Mouse (Mus musculus) liver, embryonic 16.5 days (tissue): Measurements from ENCODE around the gene Mamdc4. TPM values are rescaled to one million over a fixed set of nuclear protein-coding genes. Genes with fewer than 3 reads are reported as not detected.

ENCODE experiments used
- ATAC-seq: fragments of 200-750 bp; cut with Nextera tagmentation; 2 replicates; pipeline ENCODE4 v1.8.0; 2017; ENCODE audit warnings: low read depth, mild to moderate bottlenecking, moderate number of reproducible peaks, moderate library complexity
- H3K27ac ChIP-seq: fragments of 300-500 bp; sonication (generic); 2 replicates; pipeline ENCODE4 v1.5.1; 2014; ENCODE audit warnings: mild to moderate bottlenecking, low read length
- H3K27me3 ChIP-seq: fragments of 300-500 bp; sonication (generic); 2 replicates; pipeline ENCODE4 v1.6.1; 2014; ENCODE audit warnings: low read depth, low read length, mixed read lengths; ENCODE audit not compliant: control insufficient read depth, insufficient read depth
- H3K36me3 ChIP-seq: fragments of 300-500 bp; sonication (generic); 2 replicates; pipeline ENCODE4 v1.6.1; 2014; ENCODE audit warnings: mild to moderate bottlenecking; ENCODE audit not compliant: control insufficient read depth, insufficient read depth
- H3K4me1 ChIP-seq: fragments of 300-500 bp; sonication (generic); 2 replicates; pipeline ENCODE4 v1.6.1; 2014; ENCODE audit warnings: low read depth, low read length, mixed read lengths; ENCODE audit not compliant: control insufficient read depth
- H3K4me2 ChIP-seq: fragments of 300-500 bp; sonication (generic); 2 replicates; pipeline ENCODE4 v1.6.1; 2014; ENCODE audit warnings: low read depth, low read length, mixed read lengths
- H3K4me3 ChIP-seq: fragments of 300-500 bp; sonication (generic); 2 replicates; pipeline ENCODE4 v1.5.1; 2014; ENCODE audit warnings: low read depth, mild to moderate bottlenecking, low read length
- H3K9ac ChIP-seq: fragments of 300-500 bp; sonication (generic); 2 replicates; pipeline ENCODE4 v1.6.1; 2014; ENCODE audit warnings: low read depth, low read length
- H3K9me3 ChIP-seq: fragments of 300-500 bp; sonication (generic); replicated peaks from 2 replicates; pipeline ENCODE4 v1.6.1; 2016; ENCODE audit warnings: low read length; ENCODE audit not compliant: control insufficient read depth
- WGBS: fragments of 180-500 bp; shearing (Covaris S2); extraction: QIAGEN DNeasy Blood & Tissue Kit; methylation state at CpG from one replicate; pipeline ENCODE4 v1.1.7; 2014; ENCODE audit not compliant: insufficient replicate concordance; 5-methylcytosine and 5-hydroxymethylcytosine counted together
- polyA plus RNA-seq: library from polyadenylated mRNA; unstranded; fragments of >200 nt; fragmentation: Nextera tagmentation; extraction: Ambion mirVana; gene quantifications from 2 replicates; pipeline ENCODE4 v1.2.1, GENCODE M21; 2015

Gene Mamdc4
- polyA plus RNA-seq, 1 experiment from 2014 or later, result 7.2 TPM

- ATAC-seq, result no peak
- WGBS, result 73% methylated on average over 3 of the region's 3 CpGs
These were observed 11.0 kb upstream of the Mamdc4 start for GRCm38 (mm10) chr2:25585601-25586000.

GRCm38 (mm10) chr2:25584856-25585255 lies 10.2 kb upstream of the Mamdc4 start:
- H3K9ac ChIP-seq, result no peak overlapping the region

More at GRCm38 (mm10) chr2:25585601-25586000, 11.0 kb upstream of the Mamdc4 start:
- Histone ChIP-seq H3K4me1 (peaks cover 19% of the 10 kb centered on the region), H3K9me3 (no peaks in the 10 kb centered on the region), H3K27ac (no peak overlapping the region), H3K9ac (no peak overlapping the region), H3K4me3 (no peak overlapping the region), H3K4me2 (no peak overlapping the region), H3K36me3 (peaks cover 6% of the 10 kb centered on the region), H3K27me3 (peaks cover 8% of the 10 kb centered on the region)

GRCm38 (mm10) chr2:25584152-25584551 lies 9.5 kb upstream of the Mamdc4 start:
- H3K27me3 ChIP-seq, result peaks cover 23% of the 10 kb centered on the region
- H3K4me1 ChIP-seq, result peaks cover 30% of the 10 kb centered on the region
- no peak overlapping the region for H3K27ac ChIP-seq
- H3K4me2 ChIP-seq, result no peak overlapping the region
- H3K9me3 ChIP-seq, result no peaks in the 10 kb centered on the region
- no peak overlapping the region for H3K4me3 ChIP-seq
- H3K9ac ChIP-seq, result no peak overlapping the region
- H3K36me3 ChIP-seq, result peaks cover 2% of the 10 kb centered on the region; the same call in 1 of the 2 replicates
- ATAC-seq, result no peak
- 80% methylated on average over 3 of the region's 3 CpGs for WGBS

More at GRCm38 (mm10) chr2:25584856-25585255, 10.2 kb upstream of the Mamdc4 start:
- ATAC-seq, result no peak
- H3K27me3 ChIP-seq, result peaks cover 16% of the 10 kb centered on the region
- peaks cover 2% of the 10 kb centered on the region; the same call in 1 of the 2 replicates for H3K36me3 ChIP-seq
- H3K4me1 ChIP-seq, result peaks cover 23% of the 10 kb centered on the region
- H3K9me3 ChIP-seq, result no peaks in the 10 kb centered on the region
- H3K4me3 ChIP-seq, result no peak overlapping the region
- H3K4me2 ChIP-seq, result no peak overlapping the region
- 75% methylated on average over 4 of the region's 4 CpGs for WGBS
- H3K27ac ChIP-seq, result no peak overlapping the region

- H3K4me2 ChIP-seq, result no peak overlapping the region
- 71% methylated on average over 4 of the region's 4 CpGs for WGBS
- H3K27ac ChIP-seq, result no peak overlapping the region
- peaks cover 2% of the 10 kb centered on the region; the same call in 1 of the 2 replicates for H3K36me3 ChIP-seq
- H3K4me1 ChIP-seq, result peaks cover 33% of the 10 kb centered on the region
- ATAC-seq, result no peak
- H3K4me3 ChIP-seq, result no peak overlapping the region
- no peak overlapping the region for H3K9ac ChIP-seq
- H3K9me3 ChIP-seq, result no peaks in the 10 kb centered on the region
- H3K27me3 ChIP-seq, result peaks cover 28% of the 10 kb centered on the region
These were observed 8.9 kb upstream of the Mamdc4 start for GRCm38 (mm10) chr2:25583571-25583970.

- peaks cover 2% of the 10 kb centered on the region; the same call in 1 of the 2 replicates for H3K36me3 ChIP-seq
These were observed 8.5 kb upstream of the Mamdc4 start for GRCm38 (mm10) chr2:25583120-25583481.

GRCm38 (mm10) chr2:25582466-25583119 lies 7.9 kb upstream of the Mamdc4 start:
- peaks cover 38% of the 10 kb centered on the region for H3K27me3 ChIP-seq
- ATAC-seq, result no peak
- WGBS, result 34% methylated on average over 12 of the region's 12 CpGs
- H3K9ac ChIP-seq, result no peak overlapping the region
- H3K36me3 ChIP-seq, result peaks cover 2% of the 10 kb centered on the region; the same call in 1 of the 2 replicates
- H3K9me3 ChIP-seq, result no peaks in the 10 kb centered on the region
- H3K27ac ChIP-seq, result no peak overlapping the region
- H3K4me1 ChIP-seq, result peaks cover 39% of the 10 kb centered on the region
- no peak overlapping the region for H3K4me2 ChIP-seq
- H3K4me3 ChIP-seq, result no peak overlapping the region

More at GRCm38 (mm10) chr2:25583120-25583481, 8.5 kb upstream of the Mamdc4 start:
- WGBS, result 82% methylated on average over 6 of the region's 6 CpGs
- no peak overlapping the region for H3K4me3 ChIP-seq
- H3K27me3 ChIP-seq, result peaks cover 33% of the 10 kb centered on the region
- no peak overlapping the region for H3K27ac ChIP-seq
- H3K4me2 ChIP-seq, result no peak overlapping the region
- no peak for ATAC-seq
- H3K4me1 ChIP-seq, result peaks cover 34% of the 10 kb centered on the region
- no peaks in the 10 kb centered on the region for H3K9me3 ChIP-seq
- no peak overlapping the region for H3K9ac ChIP-seq

GRCm38 (mm10) chr2:25581901-25582301 lies 7.3 kb upstream of the Mamdc4 start:
- no peak overlapping the region for H3K27ac ChIP-seq
- no peak overlapping the region for H3K4me3 ChIP-seq
- no peak overlapping the region for H3K9ac ChIP-seq
- H3K9me3 ChIP-seq, result no peaks in the 10 kb centered on the region
- H3K4me2 ChIP-seq, result peak overlapping the region; percentile 50; the same call in 1 of the 2 replicates
- WGBS, result 9% methylated on average over 6 of the region's 6 CpGs
- H3K36me3 ChIP-seq, result peaks cover 2% of the 10 kb centered on the region; the same call in 1 of the 2 replicates
- H3K27me3 ChIP-seq, result peaks cover 45% of the 10 kb centered on the region
- ATAC-seq, result no peak
- peaks cover 41% of the 10 kb centered on the region for H3K4me1 ChIP-seq

GRCm38 (mm10) chr2:25581294-25581864 lies 6.7 kb upstream of the Mamdc4 start, which contains the start of gene Ajm1:
Ajm1 (minus strand) TSS chr2:25581757.
- H3K36me3 ChIP-seq, result peaks cover 2% of the 10 kb centered on the region; the same call in 1 of the 2 replicates
- H3K4me2 ChIP-seq, result peak within 1 kb of the TSS; percentile 50
- peak within 1 kb of the TSS; percentile 22; the same call in 1 of the 2 replicates for H3K4me3 ChIP-seq
- no peaks in the 10 kb centered on the region for H3K9me3 ChIP-seq
- peak; percentile 64 for ATAC-seq
- peaks cover 50% of the 10 kb centered on the region for H3K27me3 ChIP-seq
- WGBS, result 5% methylated on average over 19 of the region's 19 CpGs
- H3K27ac ChIP-seq, result no peak within 1 kb of the TSS
- H3K9ac ChIP-seq, result no peak within 1 kb of the TSS
- peaks cover 41% of the 10 kb centered on the region for H3K4me1 ChIP-seq

- Histone ChIP-seq H3K27ac (no peak overlapping the region), H3K4me3 (no peak overlapping the region), H3K27me3 (peaks cover 58% of the 10 kb centered on the region), H3K9me3 (no peaks in the 10 kb centered on the region), H3K9ac (no peak overlapping the region), H3K36me3 (peaks cover 2% of the 10 kb centered on the region; the same call in 1 of the 2 replicates), H3K4me1 (peaks cover 43% of the 10 kb centered on the region), H3K4me2 (no peak overlapping the region)
- no peak for ATAC-seq
- WGBS, result 21% methylated on average over 6 of the region's 6 CpGs
These were observed 6.0 kb upstream of the Mamdc4 start for GRCm38 (mm10) chr2:25580621-25581101.
